Mouse (Mus musculus) Patski (cell line): ENCODE data around the gene Galm. TPM values are rescaled to one million over a fixed set of nuclear protein-coding genes. Genes with fewer than 3 reads are reported as not detected.
A peak's percentile ranks its signal among the peaks of the same experiment; 100 is the strongest.
"Not testable (repeated sequence)": the region's sequence is repeated elsewhere in the genome, so short reads cannot be mapped to it uniquely, and the experiment has no call there.

ENCODE experiments used
- ATAC-seq: fragments of 100-300 bp; one replicate; pipeline ENCODE4 v1.8.0; 2021
- CTCF ChIA-PET: fragments of 350-600 bp; sonication (Branson Sonifier 250); formaldehyde crosslinking; loops from one replicate; lab custom pipeline; 2022; ENCODE audit warnings: inconsistent platforms; lab: Charles Lee
- POLR2A ChIA-PET: fragments of 350-600 bp; sonication (Branson Sonifier 250); formaldehyde crosslinking; loops from one replicate; lab custom pipeline; 2022; ENCODE audit warnings: antibody characterized with exemption, inconsistent platforms; lab: Charles Lee
- DNase-seq: peaks from one replicate; pipeline ENCODE4 v3.0.0-alpha.2; 2011; ENCODE audit warnings: low read depth, low spot score
- H3K27me3 ChIP-seq: fragments of 371-371 bp; one replicate; pipeline ENCODE4 v1.5.1; 2021
- CTCF ChIP-seq: fragments of 100-300 bp; IDR thresholded peaks from one replicate; pipeline ENCODE4 v1.5.1; 2021
- in situ Hi-C: fragments of 300-500 bp; cut with MboI; formaldehyde crosslinking; loops from 3 replicates; pipeline ENCODE4 v1.11.1; 2018; ENCODE audit warnings: low pct_unique_long_range_greater_than_20kb, mixed read lengths
- polyA plus RNA-seq: library from polyadenylated mRNA; unstranded; gene quantifications from one replicate; pipeline ENCODE4 v1.2.3, GENCODE M21; 2021

Gene Galm
- polyA plus RNA-seq, 1 experiment from 2014 or later = 45.3 TPM

DNA sequence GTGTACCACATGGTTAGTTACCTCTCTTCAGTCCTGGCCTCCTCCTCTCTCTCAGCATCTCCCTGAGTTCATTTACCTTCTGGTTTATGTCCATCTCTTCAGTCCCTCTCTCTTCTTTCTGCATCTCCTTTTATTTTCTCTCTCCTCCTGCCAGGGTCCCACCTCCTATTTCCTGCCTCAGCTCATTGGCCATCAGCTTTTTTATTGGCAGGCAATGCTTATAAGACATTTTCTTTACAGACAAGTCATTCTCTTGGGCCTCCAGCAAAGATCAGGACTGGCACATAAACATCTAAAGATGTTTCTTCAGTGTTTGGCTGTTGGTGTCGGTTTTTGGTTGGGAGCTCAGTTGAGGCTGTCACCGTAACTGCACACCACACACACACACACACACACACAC is 46.4 kb downstream of the Galm start:
- TF ChIP-seq CTCF = no peak
- CTCF ChIA-PET = interaction anchor here (0.7 to 1.7 kb wide), 9 partner anchors 11 to 153 kb away, joined by 3 to 10 read pairs (median 3); no protein-coding TSS in a partner anchor
- POLR2A ChIA-PET = interaction anchor here (0.6 kb wide), 1 partner anchor 124 kb away, joined by 5 read pairs; no protein-coding TSS in a partner anchor
- ATAC-seq = no peak
- DNase-seq = no peak
- in situ Hi-C loops = no loop called here
- H3K27me3 ChIP-seq = no peaks in the 10 kb centered on the region

DNA sequence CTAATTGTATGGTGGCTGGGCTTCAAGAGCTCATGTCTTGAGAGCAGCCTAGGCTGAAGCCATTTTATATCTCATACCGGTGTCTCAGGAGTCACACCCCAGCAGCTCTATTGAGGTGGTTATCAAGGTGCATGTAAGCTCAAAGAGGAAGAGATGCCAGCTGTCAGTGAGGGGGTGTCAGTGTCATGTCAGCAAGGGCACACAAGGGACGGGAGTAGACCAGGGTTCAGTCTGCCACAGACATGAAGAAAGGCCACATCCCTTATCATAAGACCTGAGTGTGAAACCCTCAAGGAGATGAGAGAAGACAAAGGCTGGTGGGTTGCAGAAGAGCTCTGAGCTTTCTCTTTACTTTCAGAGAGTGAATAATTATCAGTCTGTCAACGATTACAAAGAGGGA is 46.9 kb downstream of the Galm start:
- ATAC-seq (no peak), DNase-seq (no peak)
- ChIA-PET POLR2A (interaction anchor here (0.6 kb wide), 1 partner anchor 125 kb away, joined by 5 read pairs; no protein-coding TSS in a partner anchor), CTCF (interaction anchor here (0.7 to 1.7 kb wide), 8 partner anchors 14 to 154 kb away, joined by 3 to 10 read pairs (median 4); no protein-coding TSS in a partner anchor)
- no peak for TF ChIP-seq CTCF
- in situ Hi-C loops = no loop called here
- no peaks in the 10 kb centered on the region for H3K27me3 ChIP-seq

DNA sequence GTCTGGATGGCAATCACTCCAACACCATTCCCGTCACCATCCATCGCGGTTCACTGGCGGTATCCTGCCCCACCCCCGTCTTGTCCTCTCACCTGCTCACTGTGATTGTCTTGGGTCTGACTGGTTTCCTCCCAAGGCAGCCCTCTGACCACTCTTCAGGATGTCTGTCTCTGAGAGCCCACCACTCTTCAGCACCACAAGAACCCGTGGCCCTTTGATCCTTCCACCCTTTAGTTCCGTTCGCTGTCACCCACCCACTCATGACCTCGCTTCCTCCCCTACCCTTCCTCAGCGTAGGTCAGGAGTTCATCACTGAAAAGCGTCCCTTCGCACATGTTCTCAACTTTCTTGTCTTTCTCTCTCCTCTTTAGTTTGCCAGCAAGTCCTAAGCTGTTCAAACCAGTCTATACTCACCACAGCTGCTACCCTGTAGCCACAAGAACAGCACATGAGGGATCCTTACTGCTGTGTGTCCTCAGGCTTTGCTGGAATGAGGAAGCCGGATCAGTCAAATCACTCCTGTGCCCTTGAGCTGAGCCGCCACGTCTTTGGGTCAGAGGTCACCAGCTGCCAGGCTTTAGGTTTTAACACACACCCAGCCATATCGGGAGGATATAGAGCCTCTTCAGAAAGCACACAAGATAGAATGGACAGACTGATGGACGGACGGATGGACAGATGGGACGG is 47.6 kb downstream of the Galm start:
- TF ChIP-seq CTCF = no peak
- ATAC-seq (no peak), DNase-seq (no peak)
- in situ Hi-C loops = loop anchor here (25.0 kb wide), 1 partner anchor 513 kb away; no protein-coding TSS in a partner anchor
- ChIA-PET CTCF (interaction anchor here (1.0 to 1.7 kb wide), 3 partner anchors 22 to 129 kb away, joined by 3 to 5 read pairs (median 3); no protein-coding TSS in a partner anchor), POLR2A (no interaction called here)
- H3K27me3 ChIP-seq = no peaks in the 10 kb centered on the region

DNA sequence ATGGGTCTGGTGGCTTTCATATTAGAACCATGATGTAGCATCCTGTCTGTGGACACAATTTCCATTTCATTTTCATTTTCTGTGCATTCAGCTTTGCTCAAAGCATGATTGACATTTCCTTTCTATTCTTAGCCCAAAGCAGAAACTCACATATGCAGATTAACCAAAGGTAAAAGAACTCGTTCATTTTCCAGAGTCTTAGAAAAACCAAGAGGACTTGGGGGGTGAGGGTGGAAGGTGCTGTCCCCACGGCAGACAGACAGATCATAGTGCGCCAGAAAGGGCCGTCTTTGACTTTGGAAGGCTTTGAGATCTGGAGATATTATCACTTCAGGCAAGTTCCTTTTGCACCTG is 48.1 kb downstream of the Galm start:
- ChIA-PET POLR2A (no interaction called here), CTCF (no interaction called here)
- in situ Hi-C loops = loop anchor here (25.0 kb wide), 1 partner anchor 513 kb away; no protein-coding TSS in a partner anchor
- DNase-seq (no peak), ATAC-seq (no peak)
- H3K27me3 ChIP-seq = no peaks in the 10 kb centered on the region
- TF ChIP-seq CTCF = no peak

DNA sequence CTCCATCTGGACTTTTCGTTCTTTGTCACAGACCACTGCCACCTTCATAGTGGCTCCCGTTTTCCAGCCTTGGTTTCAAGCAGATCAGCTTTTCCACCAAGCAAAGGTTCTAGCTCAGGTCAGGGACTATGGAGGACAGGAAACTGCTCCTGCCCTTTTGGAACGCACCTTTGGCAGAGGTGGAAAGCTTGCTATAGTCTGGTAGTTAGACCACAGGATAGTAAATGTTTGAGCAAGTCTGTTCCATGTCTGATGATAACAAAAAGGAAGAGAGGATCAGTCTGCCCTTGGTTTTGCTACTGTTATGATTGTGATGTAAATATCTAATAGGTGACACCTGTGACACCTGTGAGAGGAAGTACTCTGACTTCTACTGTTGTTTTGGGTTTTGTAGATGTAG is 48.7 kb downstream of the Galm start:
- ATAC-seq = no peak
- POLR2A ChIA-PET = no interaction called here
- TF ChIP-seq CTCF = no peak
- CTCF ChIA-PET = interaction anchor here (1.1 kb wide), 1 partner anchor 115 kb away, joined by 3 read pairs; no protein-coding TSS in a partner anchor
- no peaks in the 10 kb centered on the region for H3K27me3 ChIP-seq
- in situ Hi-C loops = loop anchor here (25.0 kb wide), 1 partner anchor 514 kb away; no protein-coding TSS in a partner anchor
- no peak for DNase-seq

DNA sequence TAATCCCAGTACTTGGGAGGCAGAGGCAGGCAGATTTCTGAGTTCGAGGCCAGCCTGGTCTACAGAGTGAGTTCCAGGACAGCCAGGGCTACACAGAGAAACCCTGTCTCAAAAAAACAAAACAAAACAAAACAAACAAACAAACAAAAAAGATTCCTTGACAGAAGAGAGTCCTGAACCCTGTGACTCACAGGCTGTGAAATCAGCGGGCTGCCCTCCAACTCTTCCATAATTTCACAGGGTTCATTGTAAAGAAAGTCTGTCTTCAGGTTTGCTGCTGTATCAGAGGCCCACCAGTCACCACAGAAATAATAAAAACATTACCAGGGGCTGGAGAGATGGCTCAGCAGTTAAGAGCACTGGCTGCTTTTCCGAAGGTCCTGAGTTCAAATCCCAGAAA is 51.6 kb downstream of the Galm start:
- H3K27me3 ChIP-seq, DNase-seq, POLR2A ChIA-PET, ATAC-seq: not testable (repeated sequence)
- CTCF ChIA-PET = interaction anchor here (2.4 kb wide), 1 partner anchor 130 kb away, joined by 29 read pairs; no protein-coding TSS in a partner anchor
- in situ Hi-C loops = loop anchor here (25.0 kb wide), 1 partner anchor 517 kb away; no protein-coding TSS in a partner anchor

DNA sequence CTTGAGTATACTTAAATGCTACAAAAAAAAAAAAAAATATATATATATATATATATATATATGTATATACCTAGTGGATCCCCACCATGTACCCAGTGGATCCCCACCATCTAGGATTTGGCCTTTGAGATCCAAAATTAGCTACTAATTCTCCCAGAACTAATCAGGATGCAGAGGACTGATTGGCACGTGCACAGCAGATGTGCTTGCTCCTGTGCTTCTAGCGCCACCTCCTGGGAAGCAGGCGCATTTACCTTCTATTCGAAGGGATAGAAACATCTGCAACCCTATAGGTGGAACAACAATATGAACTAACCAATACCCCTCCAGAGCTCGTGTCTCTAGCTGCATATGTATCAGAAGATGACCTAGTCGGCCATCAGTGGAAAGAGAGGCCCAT is 52.7 kb downstream of the Galm start:
- in situ Hi-C loops = loop anchor here (5.0 to 25.0 kb wide), 3 partner anchors 133 to 518 kb away; no protein-coding TSS in a partner anchor
- H3K27me3 ChIP-seq = no peaks in the 10 kb centered on the region
- peak; percentile 96 for TF ChIP-seq CTCF

DNA sequence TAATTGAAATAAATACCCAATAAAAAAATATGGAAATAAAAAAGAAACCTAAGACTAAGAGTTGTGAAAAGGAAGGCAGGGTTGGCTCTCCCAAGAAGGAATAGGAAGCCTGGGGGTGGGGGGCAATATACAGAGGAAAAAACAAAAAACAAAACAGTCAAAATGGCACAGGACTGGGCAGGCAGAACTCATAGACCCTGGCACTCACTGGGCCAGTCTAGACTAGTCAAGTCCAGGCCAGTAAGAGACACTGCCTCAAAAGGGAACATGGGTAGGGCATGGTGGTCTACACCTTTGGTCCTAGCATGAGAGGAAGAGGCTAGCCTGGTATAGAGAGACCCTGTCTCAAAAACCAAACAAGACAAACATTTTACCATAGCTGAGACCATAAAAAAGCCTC is 53.2 kb downstream of the Galm start:
- ChIA-PET POLR2A (no interaction called here), CTCF (interaction anchor here (0.7 to 2.4 kb wide), 9 partner anchors 16 to 194 kb away, joined by 3 to 29 read pairs (median 5); no protein-coding TSS in a partner anchor)
- DNase-seq (no peak), ATAC-seq (no peak)
- in situ Hi-C loops = loop anchor here (5.0 to 25.0 kb wide), 3 partner anchors 133 to 518 kb away; no protein-coding TSS in a partner anchor
- H3K27me3 ChIP-seq = no peaks in the 10 kb centered on the region
- TF ChIP-seq CTCF = no peak

More for the DNA sequence above, 52.7 kb downstream of the Galm start:
- CTCF ChIA-PET = interaction anchor here (0.6 to 2.4 kb wide), 18 partner anchors 10 to 194 kb away, joined by 3 to 29 read pairs (median 4); no protein-coding TSS in a partner anchor
- DNase-seq = no peak
- POLR2A ChIA-PET = no interaction called here
- ATAC-seq = no peak

DNA sequence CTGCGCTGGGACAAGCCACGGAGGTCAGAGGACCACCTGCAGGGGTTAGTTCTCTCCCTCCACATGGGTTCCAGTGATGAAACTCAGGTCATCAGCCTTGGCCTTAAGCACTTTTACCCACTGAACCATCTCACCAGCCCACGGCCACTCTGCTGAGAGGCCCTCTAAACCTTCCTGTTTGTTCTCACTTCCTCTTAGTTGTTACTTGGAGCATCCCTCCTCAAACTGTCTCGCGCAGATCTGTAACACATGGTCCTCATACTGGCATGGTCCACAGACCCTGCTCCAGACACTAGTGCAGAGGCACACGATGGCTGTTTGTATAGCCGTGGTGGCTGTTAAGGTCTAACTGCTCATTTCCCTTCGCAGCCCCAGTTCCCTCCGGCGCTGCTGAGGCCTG is 56.3 kb downstream of the Galm start:
- CTCF ChIA-PET = no interaction called here
- TF ChIP-seq CTCF = no peak
- ATAC-seq (no peak), DNase-seq (no peak)
- in situ Hi-C loops = loop anchor here (5.0 to 25.0 kb wide), 3 partner anchors 136 to 521 kb away; no protein-coding TSS in a partner anchor
- no peaks in the 10 kb centered on the region for H3K27me3 ChIP-seq
- POLR2A ChIA-PET = no interaction called here

DNA sequence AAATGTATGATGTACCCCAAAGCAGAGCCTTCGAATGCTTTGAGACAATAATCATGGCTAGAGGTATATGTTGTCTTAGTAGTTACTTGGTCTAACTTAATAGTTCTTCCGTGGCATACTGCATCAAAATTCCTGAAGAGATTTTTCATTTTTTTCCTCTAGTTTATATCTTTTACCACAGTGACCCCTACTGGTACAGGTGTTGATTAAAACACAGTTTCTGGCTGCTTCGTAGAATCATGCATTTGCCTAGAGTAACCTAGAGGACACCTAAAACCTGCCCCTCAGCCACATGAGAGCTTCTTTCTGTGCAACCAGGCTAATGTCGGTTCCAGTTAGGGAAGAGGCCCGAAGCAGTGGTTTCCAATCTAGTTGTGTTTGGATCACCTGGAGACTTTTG is 65.8 kb downstream of the Galm start:
- ChIA-PET CTCF (no interaction called here), POLR2A (no interaction called here)
- H3K27me3 ChIP-seq = no peaks in the 10 kb centered on the region
- DNase-seq (no peak), ATAC-seq (no peak)
- TF ChIP-seq CTCF = peak; percentile 55
- in situ Hi-C loops = loop anchor here (5.0 to 25.0 kb wide), 2 partner anchors 331 to 531 kb away; no protein-coding TSS in a partner anchor
